Mouse (Mus musculus) liver, adult 2 months (tissue): Measurements from ENCODE around the gene Fam222a. TPM values are rescaled to one million over a fixed set of nuclear protein-coding genes. Genes with fewer than 3 reads are reported as not detected.

Experiments
- DNase-seq: peaks from one replicate; pipeline ENCODE4 v3.0.0-alpha.2; 2011; ENCODE audit warnings: low read depth, low spot score; ENCODE audit errors: extremely low read depth
- H3K27ac ChIP-seq: fragments of 200-500 bp; replicated peaks from 2 replicates; pipeline ENCODE4 v1.5.1; 2012; ENCODE audit warnings: low read depth, mild to moderate bottlenecking, control low read depth, inconsistent platforms, low read length; ENCODE audit not compliant: insufficient read depth
- H3K27me3 ChIP-seq: fragments of 200-500 bp; 2 replicates; pipeline ENCODE4 v1.6.1; 2012; ENCODE audit warnings: mild to moderate bottlenecking, moderate library complexity, low read length, inconsistent platforms; ENCODE audit not compliant: control insufficient read depth, insufficient read depth
- H3K36me3 ChIP-seq: fragments of 200-500 bp; 2 replicates; pipeline ENCODE4 v1.6.1; 2012; ENCODE audit warnings: low read length, inconsistent platforms; ENCODE audit not compliant: control insufficient read depth, insufficient read depth
- H3K4me1 ChIP-seq: fragments of 200-500 bp; 2 replicates; pipeline ENCODE4 v1.6.1; 2011; ENCODE audit warnings: low read length; ENCODE audit not compliant: control insufficient read depth, insufficient read depth
- H3K4me3 ChIP-seq: fragments of 200-500 bp; 2 replicates; pipeline ENCODE4 v1.5.1; 2011; ENCODE audit warnings: low read depth, mild to moderate bottlenecking, control low read depth, low read length, moderate library complexity; ENCODE audit not compliant: insufficient read depth
- H3K79me2 ChIP-seq: fragments of 200-500 bp; 2 replicates; pipeline ENCODE4 v1.6.1; 2012; ENCODE audit warnings: inconsistent platforms, mild to moderate bottlenecking, low read length, moderate library complexity; ENCODE audit not compliant: control insufficient read depth, insufficient read depth
- H3K9ac ChIP-seq: fragments of 200-500 bp; 2 replicates; pipeline ENCODE4 v1.6.1; 2012; ENCODE audit warnings: low read depth, mild to moderate bottlenecking, control low read depth, inconsistent platforms, low read length
- CTCF ChIP-seq: fragments of 200-500 bp; IDR thresholded peaks from 2 replicates; pipeline ENCODE4 v1.5.1; 2011; ENCODE audit warnings: low read depth, low read length, control low read depth
- POLR2A ChIP-seq: fragments of 200-500 bp; IDR thresholded peaks from 2 replicates; pipeline ENCODE4 v1.6.1; 2011; ENCODE audit warnings: low read length, control low read depth; ENCODE audit not compliant: insufficient read depth; ENCODE audit errors: extremely low read depth
- WGBS: fragments of 180-500 bp; shearing (Covaris S2); methylation state at CpG from one replicate; pipeline ENCODE4 v1.1.7; 2018; 5-methylcytosine and 5-hydroxymethylcytosine counted together
- polyA plus RNA-seq: library from polyadenylated mRNA; depleted of rRNA; stranded (reverse); fragments of >200 nt; gene quantifications from 2 replicates; pipeline ENCODE4 v1.2.3, GENCODE M21; 2012
- total RNA-seq: library from RNA; depleted of rRNA; stranded (reverse); fragments of >200 nt; gene quantifications from 2 replicates; pipeline ENCODE4 v1.2.3, GENCODE M21; 2014

Fam222a gene
- total and polyA plus RNA-seq, 2 experiments = 0.09 to 1.2 TPM

DNA sequence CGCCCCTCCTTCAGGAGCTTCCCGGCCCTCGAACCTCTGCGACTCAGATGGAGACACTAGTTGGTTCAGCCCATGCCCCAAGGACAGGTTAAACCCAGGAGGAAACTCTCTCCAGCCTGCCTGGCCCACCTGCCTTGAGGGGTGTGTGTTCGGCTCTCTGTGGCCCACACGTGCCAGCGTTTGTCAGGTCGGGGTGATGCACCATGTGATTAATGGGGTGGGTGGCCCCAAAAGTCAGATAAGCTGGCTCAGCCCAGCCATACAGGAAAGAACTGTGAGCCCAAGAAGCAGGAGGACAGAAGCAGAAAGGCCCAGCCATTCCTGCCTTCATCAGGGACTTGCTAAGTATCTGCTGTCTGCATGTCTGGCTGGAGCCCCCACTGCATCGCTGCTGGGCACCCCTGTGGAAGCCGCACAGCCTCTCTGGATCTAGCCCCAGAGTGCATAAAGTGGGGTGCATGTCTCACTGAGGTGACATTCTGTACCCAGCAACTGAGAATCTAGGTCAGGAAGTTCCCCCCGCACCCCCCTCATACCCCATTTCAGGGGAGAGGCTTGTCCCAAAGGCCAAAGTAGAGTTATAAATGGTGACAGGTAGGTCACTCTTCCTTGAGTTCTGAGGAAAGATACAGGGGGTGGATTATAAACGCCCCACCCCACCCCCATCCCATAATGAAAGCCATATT lies 15.8 kb downstream of the Fam222a start:
- H3K36me3 ChIP-seq = no peaks in the 10 kb centered on the region
- H3K9ac ChIP-seq = no peak overlapping the region
- H3K27me3 ChIP-seq = no peaks in the 10 kb centered on the region
- TF ChIP-seq CTCF (no peak), POLR2A (no peak)
- no peak overlapping the region for H3K27ac ChIP-seq
- WGBS = 84% methylated on average over 12 of the region's 12 CpGs
- H3K79me2 ChIP-seq = peaks cover 13% of the 10 kb centered on the region; the same call in 1 of the 2 replicates
- H3K4me1 ChIP-seq = peaks cover 2% of the 10 kb centered on the region
- DNase-seq = no peak
- H3K4me3 ChIP-seq = no peak overlapping the region

DNA sequence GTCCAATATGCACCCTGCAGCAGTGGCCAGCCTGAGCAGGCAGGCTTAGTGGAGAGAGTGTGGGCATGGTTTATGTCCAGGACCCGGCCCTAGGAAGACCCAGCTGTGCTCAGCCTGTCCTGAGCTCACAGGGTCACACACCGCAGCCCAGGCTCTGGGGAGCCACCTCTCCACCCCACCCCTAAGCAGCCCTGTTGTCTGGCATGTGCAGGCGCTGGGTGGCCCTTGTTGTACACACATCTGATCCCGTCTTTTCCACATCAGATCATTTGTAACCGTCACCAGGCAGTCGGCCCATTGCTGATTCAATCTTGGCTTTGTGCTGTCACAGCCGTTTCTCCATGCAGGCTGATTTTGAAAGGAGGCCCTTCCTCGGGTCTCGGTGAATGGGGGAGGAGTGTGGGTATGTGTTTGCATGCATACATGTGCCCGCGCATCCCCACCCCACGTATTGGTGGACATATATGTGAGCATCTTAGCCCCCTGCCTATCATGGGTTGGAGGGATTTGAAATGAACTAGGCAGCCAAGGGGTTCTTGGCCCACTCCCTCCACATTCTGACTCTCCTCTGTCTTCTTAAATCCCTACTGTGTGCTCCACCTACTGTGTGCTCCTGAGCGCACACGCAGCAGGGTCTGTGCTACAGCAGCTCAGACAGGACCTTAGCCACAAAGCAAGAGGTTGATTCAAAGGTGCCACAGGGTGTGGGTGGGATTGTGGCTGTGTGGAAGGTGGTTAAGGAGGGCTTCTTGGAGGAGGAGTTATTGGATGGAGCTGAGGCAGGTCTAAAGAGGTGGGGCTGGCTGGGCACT lies 16.7 kb downstream of the Fam222a start:
- TF ChIP-seq POLR2A (no peak), CTCF (no peak)
- WGBS = 86% methylated on average over 14 of the region's 14 CpGs
- Histone ChIP-seq H3K27ac (no peak overlapping the region), H3K36me3 (no peaks in the 10 kb centered on the region), H3K4me3 (no peak overlapping the region), H3K27me3 (no peaks in the 10 kb centered on the region), H3K4me1 (peaks cover 2% of the 10 kb centered on the region), H3K79me2 (peaks cover 15% of the 10 kb centered on the region; the same call in 1 of the 2 replicates), H3K9ac (no peak overlapping the region)
- DNase-seq = no peak

GRCm38 (mm10) chr5:114585682-114586081 lies 17.9 kb downstream of the Fam222a start:
- 69% methylated on average over 5 of the region's 5 CpGs for WGBS
- Histone ChIP-seq H3K4me1 (peaks cover 2% of the 10 kb centered on the region), H3K9ac (no peak overlapping the region), H3K27ac (no peak overlapping the region), H3K79me2 (peaks cover 26% of the 10 kb centered on the region; the same call in 1 of the 2 replicates), H3K27me3 (no peaks in the 10 kb centered on the region), H3K4me3 (no peak overlapping the region), H3K36me3 (no peaks in the 10 kb centered on the region)
- DNase-seq = no peak
- TF ChIP-seq CTCF = no peak
- TF ChIP-seq POLR2A = no peak

GRCm38 (mm10) chr5:114587908-114588307 lies 20.1 kb downstream of the Fam222a start:
- H3K79me2 ChIP-seq = peaks cover 26% of the 10 kb centered on the region; the same call in 1 of the 2 replicates
- H3K4me1 ChIP-seq = 0 out of 2 replicates have a peak, but pooled peaks cover 2% of the 10 kb centered on the region
- no peaks in the 10 kb centered on the region for H3K36me3 ChIP-seq
- TF ChIP-seq POLR2A (no peak), CTCF (no peak)
- 46% methylated on average over 9 of the region's 9 CpGs for WGBS
- H3K27me3 ChIP-seq = no peaks in the 10 kb centered on the region
- no peak overlapping the region for H3K4me3 ChIP-seq
- no peak overlapping the region for H3K9ac ChIP-seq
- DNase-seq = peak; percentile 42
- no peak overlapping the region for H3K27ac ChIP-seq

- no peak overlapping the region for H3K4me3 ChIP-seq
- DNase-seq = no peak
- no peak overlapping the region for H3K9ac ChIP-seq
- H3K4me1 ChIP-seq = 0 out of 2 replicates have a peak, but pooled peaks cover 2% of the 10 kb centered on the region
- H3K27ac ChIP-seq = no peak overlapping the region
- WGBS = 61% methylated on average over 10 of the region's 10 CpGs
- peaks cover 25% of the 10 kb centered on the region; the same call in 1 of the 2 replicates for H3K79me2 ChIP-seq
- H3K27me3 ChIP-seq = no peaks in the 10 kb centered on the region
- no peaks in the 10 kb centered on the region for H3K36me3 ChIP-seq
- TF ChIP-seq POLR2A (no peak), CTCF (no peak)
Measured at GRCm38 (mm10) chr5:114588416-114588815, 20.6 kb downstream of the Fam222a start.

DNA sequence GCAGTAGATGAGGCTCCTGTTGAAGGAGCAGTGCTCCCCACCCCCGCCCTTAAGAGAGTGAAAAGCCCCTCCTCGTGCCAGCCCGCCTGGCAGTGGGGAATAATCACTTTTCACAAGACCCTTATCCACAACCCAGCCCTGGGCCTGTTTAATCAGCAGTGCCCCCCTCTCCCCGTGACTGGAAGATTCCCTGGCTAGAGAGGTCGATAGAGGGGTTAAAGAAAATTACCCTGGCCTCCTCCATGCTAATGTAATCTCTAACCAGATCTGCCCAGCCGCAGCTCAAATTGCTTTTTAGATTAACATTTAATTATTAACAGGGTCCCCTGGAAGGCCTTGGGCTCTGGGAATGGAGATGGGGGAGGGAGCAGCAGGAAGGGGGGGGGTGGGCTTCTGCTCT lies 21.2 kb downstream of the Fam222a start:
- WGBS = 54% methylated on average over 6 of the region's 6 CpGs
- no peak overlapping the region for H3K9ac ChIP-seq
- peaks cover 21% of the 10 kb centered on the region; the same call in 1 of the 2 replicates for H3K79me2 ChIP-seq
- DNase-seq = no peak
- TF ChIP-seq CTCF (no peak), POLR2A (no peak)
- no peak overlapping the region for H3K4me3 ChIP-seq
- H3K27me3 ChIP-seq = no peaks in the 10 kb centered on the region
- H3K27ac ChIP-seq = no peak overlapping the region
- H3K4me1 ChIP-seq = 0 out of 2 replicates have a peak, but pooled peaks cover 2% of the 10 kb centered on the region
- H3K36me3 ChIP-seq = no peaks in the 10 kb centered on the region
